Mouse (Mus musculus): ENCODE measurements around the gene Slc4a1. TPM values are rescaled to one million over a fixed set of nuclear protein-coding genes. Genes with fewer than 3 reads are reported as not detected.

Slc4a1 gene
- polyA plus RNA-seq, 1 experiment, result 2.6 TPM

DNA sequence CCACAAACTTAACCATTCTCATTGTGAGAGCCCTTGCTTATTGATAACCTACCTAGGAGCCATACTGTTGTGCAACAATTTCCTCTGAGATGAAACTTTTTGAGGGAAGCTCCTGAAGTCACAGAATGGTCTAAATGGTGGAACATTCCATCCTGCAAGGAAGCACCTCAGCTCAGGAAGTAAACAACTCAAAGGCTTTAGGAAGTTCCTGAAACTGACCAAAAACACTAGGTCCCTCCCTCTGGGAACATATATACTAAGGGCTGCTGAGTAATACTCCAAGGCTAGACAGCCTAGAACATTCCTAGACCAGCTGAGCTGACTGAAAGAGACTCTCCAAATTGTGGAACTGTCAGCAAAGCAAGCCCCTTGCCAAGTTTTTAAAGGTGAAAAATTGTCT lies 32.9 kb downstream of the Slc4a1 start:
- no peak for TF ChIP-seq CTCF (IDR thresholded peaks at IDR 0.05; ENCODE audit: borderline replicate concordance, extremely low read depth, insufficient read depth, insufficient read length)
- no peak for TF ChIP-seq POLR2A (IDR thresholded peaks at IDR 0.05; ENCODE audit: borderline replicate concordance, extremely low read depth, insufficient read depth, insufficient read length, poor library complexity, severe bottlenecking)

DNA sequence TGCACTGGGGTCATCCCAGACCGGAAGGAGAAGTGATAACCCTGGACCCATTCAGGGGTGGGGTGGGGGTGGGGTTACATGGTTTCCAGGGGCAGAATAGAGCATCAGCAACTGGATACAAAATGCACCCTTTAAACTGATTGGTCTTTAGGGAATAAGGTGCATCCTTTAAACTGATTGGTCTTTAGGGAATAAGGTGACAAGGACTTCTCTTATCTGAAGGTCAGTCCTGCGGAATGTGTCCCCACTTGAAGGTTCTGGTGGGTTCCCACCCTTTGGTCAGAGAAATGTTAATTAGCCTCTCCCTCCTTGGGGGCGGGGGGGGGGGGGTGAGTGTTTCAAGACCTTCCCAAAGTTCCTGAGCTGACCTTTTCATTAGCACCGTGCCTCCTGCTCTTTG lies 34.2 kb downstream of the Slc4a1 start:
- DNase-seq (ENCODE audit: low read depth), result no peak
- no peak for TF ChIP-seq CTCF (IDR thresholded peaks at IDR 0.05; ENCODE audit: borderline replicate concordance, extremely low read depth, insufficient read depth, insufficient read length)
- TF ChIP-seq POLR2A (IDR thresholded peaks at IDR 0.05; ENCODE audit: borderline replicate concordance, extremely low read depth, insufficient read depth, insufficient read length, poor library complexity, severe bottlenecking), result no peak

More for the DNA sequence above, 32.9 kb downstream of the Slc4a1 start:
- DNase-seq (ENCODE audit: low read depth), result no peak

- DNase-seq (ENCODE audit: low read depth), result no peak
- no peak for TF ChIP-seq CTCF (IDR thresholded peaks at IDR 0.05; ENCODE audit: borderline replicate concordance, extremely low read depth, insufficient read depth, insufficient read length)
- no peak for TF ChIP-seq POLR2A (IDR thresholded peaks at IDR 0.05; ENCODE audit: borderline replicate concordance, extremely low read depth, insufficient read depth, insufficient read length, poor library complexity, severe bottlenecking)
Observed at GRCm38 (mm10) chr11:102330039-102330438, 36.0 kb downstream of the Slc4a1 start.

DNA sequence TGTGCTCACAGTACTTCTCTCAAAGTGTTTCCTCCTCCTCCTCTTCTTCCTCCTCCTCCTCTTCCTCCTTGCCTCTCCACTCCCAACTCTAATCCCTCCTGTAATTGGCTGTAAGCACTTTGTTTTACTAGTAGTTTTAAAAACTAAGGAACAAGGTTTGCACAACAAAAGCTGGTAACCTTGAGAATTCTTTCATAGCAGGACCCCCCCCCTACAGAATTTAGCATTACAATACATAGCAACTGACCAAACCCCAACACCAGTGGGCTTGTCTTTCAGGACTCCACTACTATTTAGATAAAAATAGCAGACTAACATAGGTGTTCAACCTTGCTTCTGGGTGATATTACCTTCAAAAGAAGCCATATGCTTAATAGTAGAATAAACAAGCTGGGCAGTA lies 36.5 kb downstream of the Slc4a1 start:
- TF ChIP-seq POLR2A (IDR thresholded peaks at IDR 0.05; ENCODE audit: borderline replicate concordance, extremely low read depth, insufficient read depth, insufficient read length, poor library complexity, severe bottlenecking) (no peak), CTCF (IDR thresholded peaks at IDR 0.05; ENCODE audit: borderline replicate concordance, extremely low read depth, insufficient read depth, insufficient read length) (no peak)
- DNase-seq (ENCODE audit: low read depth), result no peak

DNA sequence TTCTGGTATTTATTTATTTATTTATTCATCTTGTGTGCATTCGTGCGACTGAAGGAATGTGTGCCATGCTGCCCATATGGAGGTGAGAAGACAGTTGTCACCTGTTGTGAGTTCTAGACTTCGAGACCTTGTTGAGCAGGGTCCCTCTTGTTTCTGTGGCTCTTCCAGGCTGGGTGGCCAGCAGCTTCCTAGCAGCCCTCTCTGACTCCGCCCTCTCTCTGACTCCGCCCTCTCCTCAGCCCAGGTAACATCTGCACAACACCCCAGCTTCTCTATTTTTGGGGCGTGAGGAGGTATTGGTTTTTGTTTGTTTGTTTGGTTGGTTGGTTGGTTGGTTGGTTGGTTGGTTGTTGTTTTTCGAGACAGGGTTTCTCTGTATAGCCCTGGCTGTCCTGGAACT lies 38.2 kb downstream of the Slc4a1 start:
- no peak for DNase-seq (ENCODE audit: low read depth)
- TF ChIP-seq CTCF (IDR thresholded peaks at IDR 0.05; ENCODE audit: borderline replicate concordance, extremely low read depth, insufficient read depth, insufficient read length) (no peak), POLR2A (IDR thresholded peaks at IDR 0.05; ENCODE audit: borderline replicate concordance, extremely low read depth, insufficient read depth, insufficient read length, poor library complexity, severe bottlenecking) (no peak)

DNA sequence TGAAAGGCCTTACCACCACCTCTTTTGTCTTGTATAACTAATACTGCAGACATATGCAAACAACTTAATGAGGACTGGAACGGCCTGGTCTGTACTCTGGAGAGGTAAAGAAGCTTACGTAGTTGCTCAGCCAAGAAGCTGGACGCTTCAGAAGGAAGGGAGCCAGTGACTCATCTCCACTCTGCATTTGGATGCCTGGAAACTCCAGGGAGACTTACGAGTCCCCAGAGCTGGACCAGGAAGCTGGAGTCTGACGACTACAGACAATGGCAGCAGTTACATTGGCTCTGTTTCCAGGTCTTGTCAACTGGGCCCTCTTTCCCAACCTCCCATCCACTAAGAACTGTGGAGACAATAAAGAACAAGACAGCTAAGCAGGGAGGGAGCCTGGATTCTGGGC lies 38.8 kb downstream of the Slc4a1 start:
- TF ChIP-seq CTCF (IDR thresholded peaks at IDR 0.05; ENCODE audit: borderline replicate concordance, extremely low read depth, insufficient read depth, insufficient read length), result no peak
- TF ChIP-seq POLR2A (IDR thresholded peaks at IDR 0.05; ENCODE audit: borderline replicate concordance, extremely low read depth, insufficient read depth, insufficient read length, poor library complexity, severe bottlenecking), result no peak
- DNase-seq (ENCODE audit: low read depth), result no peak

DNA sequence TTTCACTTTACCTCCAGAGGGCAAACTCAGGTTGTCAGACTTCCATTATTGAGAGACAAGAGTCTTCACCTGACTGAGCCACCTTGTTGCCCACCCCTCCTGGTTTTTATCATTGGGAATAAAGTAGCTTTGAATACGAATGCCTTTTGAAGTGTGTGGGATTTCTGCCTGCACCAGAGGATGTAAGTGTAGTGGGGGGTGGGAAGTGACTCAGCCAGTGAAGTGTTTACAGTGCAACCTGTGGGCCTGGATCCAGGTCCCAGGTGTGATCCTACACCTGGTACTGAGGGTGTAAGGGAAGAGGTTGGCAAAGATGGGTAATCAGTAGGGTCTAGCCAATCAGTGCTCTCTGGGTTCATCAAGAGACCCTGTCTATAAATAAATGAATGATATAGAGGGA lies 42.5 kb downstream of the Slc4a1 start:
- no peak for DNase-seq (ENCODE audit: low read depth)
- TF ChIP-seq CTCF (IDR thresholded peaks at IDR 0.05; ENCODE audit: borderline replicate concordance, extremely low read depth, insufficient read depth, insufficient read length), result no peak
- no peak for TF ChIP-seq POLR2A (IDR thresholded peaks at IDR 0.05; ENCODE audit: borderline replicate concordance, extremely low read depth, insufficient read depth, insufficient read length, poor library complexity, severe bottlenecking)

GRCm38 (mm10) chr11:102321931-102322330 lies 44.1 kb downstream of the Slc4a1 start:
- TF ChIP-seq POLR2A (IDR thresholded peaks at IDR 0.05; ENCODE audit: borderline replicate concordance, extremely low read depth, insufficient read depth, insufficient read length, poor library complexity, severe bottlenecking) (no peak), CTCF (IDR thresholded peaks at IDR 0.05; ENCODE audit: borderline replicate concordance, extremely low read depth, insufficient read depth, insufficient read length) (no peak)

GRCm38 (mm10) chr11:102320686-102321005 lies 45.4 kb downstream of the Slc4a1 start:
- peak; percentile 90 for DNase-seq (ENCODE audit: low read depth)
- TF ChIP-seq POLR2A (IDR thresholded peaks at IDR 0.05; ENCODE audit: borderline replicate concordance, extremely low read depth, insufficient read depth, insufficient read length, poor library complexity, severe bottlenecking) (no peak), CTCF (IDR thresholded peaks at IDR 0.05; ENCODE audit: borderline replicate concordance, extremely low read depth, insufficient read depth, insufficient read length) (peak; percentile 12; the same call in 1 of the 2 replicates)

More at GRCm38 (mm10) chr11:102321931-102322330, 44.1 kb downstream of the Slc4a1 start:
- no peak for DNase-seq (ENCODE audit: low read depth)

DNA sequence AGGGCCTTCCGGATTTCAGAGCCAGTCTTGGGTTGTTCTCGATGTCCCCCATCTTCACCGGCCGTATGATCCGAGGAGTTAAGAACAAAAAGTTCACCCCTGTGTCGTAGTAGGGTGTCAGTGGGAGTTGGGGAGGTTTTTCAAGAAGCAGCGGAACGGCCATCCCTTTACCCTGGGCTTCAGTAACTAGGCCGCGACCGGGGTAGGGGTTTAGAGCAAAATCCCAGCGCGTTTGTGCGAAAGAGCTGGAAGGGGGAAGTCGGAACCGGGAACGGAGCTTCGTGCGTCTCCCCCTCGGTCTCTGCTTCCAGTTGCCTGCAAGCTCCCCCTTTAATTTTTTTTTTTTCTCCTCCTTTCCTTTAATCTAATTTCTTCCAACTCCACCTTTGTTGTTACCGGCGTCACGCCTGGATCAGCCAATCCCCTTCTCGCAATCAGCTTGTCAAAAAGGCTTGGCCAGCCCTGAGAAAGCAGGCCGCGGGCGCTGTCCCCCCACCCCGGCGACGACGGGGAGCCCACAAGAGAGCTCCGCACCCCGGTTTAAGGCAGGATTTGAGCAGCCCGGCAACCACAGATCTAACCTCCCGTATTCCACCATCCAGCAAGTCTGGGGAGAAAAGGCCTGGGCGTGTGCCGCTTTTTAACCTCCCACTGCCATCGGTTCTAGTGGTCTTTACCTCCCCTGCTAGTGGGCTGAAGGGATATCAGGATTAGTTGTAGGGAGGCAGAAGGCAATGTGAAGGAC lies 45.9 kb downstream of the Slc4a1 start:
- TF ChIP-seq POLR2A (IDR thresholded peaks at IDR 0.05; ENCODE audit: borderline replicate concordance, extremely low read depth, insufficient read depth, insufficient read length, poor library complexity, severe bottlenecking) (peak; percentile 52; the same call in 1 of the 2 replicates), CTCF (IDR thresholded peaks at IDR 0.05; ENCODE audit: borderline replicate concordance, extremely low read depth, insufficient read depth, insufficient read length) (no peak)
- peak; percentile 98 for DNase-seq (ENCODE audit: low read depth)

DNA sequence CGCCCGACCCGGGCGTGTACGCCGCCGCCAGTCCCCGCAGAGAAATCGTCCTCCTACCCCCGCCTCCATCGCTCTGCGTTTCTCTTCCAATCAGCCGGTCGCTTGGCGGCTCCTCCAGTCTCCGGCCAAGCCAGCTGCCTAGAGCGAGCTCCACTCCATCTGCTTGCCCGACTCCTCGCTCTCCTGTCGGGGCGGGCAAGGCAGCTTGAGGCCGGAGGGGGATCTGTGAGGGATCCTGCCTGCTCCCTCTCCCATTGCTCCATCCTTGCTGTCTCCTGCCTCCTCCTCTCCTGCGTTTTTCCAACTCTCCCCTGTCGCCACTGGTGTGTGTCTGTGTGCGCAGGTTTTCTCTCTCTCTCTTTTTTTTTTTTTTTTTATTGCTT lies 46.6 kb downstream of the Slc4a1 start, which contains the start of gene Ubtf:
Gene Ubtf, minus strand, starts transcription at position 333 of the 383 bp plus-strand sequence.
- TF ChIP-seq POLR2A (IDR thresholded peaks at IDR 0.05; ENCODE audit: borderline replicate concordance, extremely low read depth, insufficient read depth, insufficient read length, poor library complexity, severe bottlenecking) (0 out of 2 replicates have a peak, but pooled peaks have one; percentile 21), CTCF (IDR thresholded peaks at IDR 0.05; ENCODE audit: borderline replicate concordance, extremely low read depth, insufficient read depth, insufficient read length) (no peak)
- peak; percentile 93 for DNase-seq (ENCODE audit: low read depth)

All from brain, embryonic 14.5 days (tissue).